Mouse (Mus musculus) liver (tissue): ENCODE results near the gene Slc25a39.
"Not testable (repeated sequence)": the region's sequence is repeated elsewhere in the genome, so short reads cannot be mapped to it uniquely, and the experiment has no call there.

Experiments used
- DNase-seq: peaks from one replicate; pipeline ENCODE4 v3.0.0-alpha.2; 2020; ENCODE audit warnings: mixed read lengths

Gene Slc25a39

GRCm38 (mm10) chr11:102393719-102394420 lies 13.9 kb downstream of the Slc25a39 start:
- DNase-seq = no peak

- DNase-seq = peak; percentile 84
Observed at GRCm38 (mm10) chr11:102393238-102393634, 14.5 kb downstream of the Slc25a39 start, which contains the start of gene Rundc3a. TSS of gene Rundc3a (plus strand) at chr11:102393403.

GRCm38 (mm10) chr11:102392441-102393237 lies 15.1 kb downstream of the Slc25a39 start:
- DNase-seq = no peak

- not testable (repeated sequence) for DNase-seq
Observed at GRCm38 (mm10) chr11:102389436-102389835, 18.3 kb downstream of the Slc25a39 start.

- no peak for DNase-seq
Observed at GRCm38 (mm10) chr11:102386121-102386520, 21.6 kb downstream of the Slc25a39 start.

- no peak for DNase-seq
Observed at GRCm38 (mm10) chr11:102385075-102385474, 22.7 kb downstream of the Slc25a39 start.

GRCm38 (mm10) chr11:102384418-102384817 lies 23.3 kb downstream of the Slc25a39 start:
- no peak for DNase-seq

- DNase-seq = peak; percentile 18
Observed at GRCm38 (mm10) chr11:102383365-102384136, 24.2 kb downstream of the Slc25a39 start.

GRCm38 (mm10) chr11:102382794-102383193 lies 25.0 kb downstream of the Slc25a39 start:
- DNase-seq = no peak

- DNase-seq = no peak
Observed at GRCm38 (mm10) chr11:102381341-102382100, 26.2 kb downstream of the Slc25a39 start.

- no peak for DNase-seq
Observed at GRCm38 (mm10) chr11:102380091-102380490, 27.7 kb downstream of the Slc25a39 start.

GRCm38 (mm10) chr11:102377186-102377585 lies 30.6 kb downstream of the Slc25a39 start:
- peak; percentile 77 for DNase-seq

- peak; percentile 73 for DNase-seq
Observed at GRCm38 (mm10) chr11:102376196-102376835, 31.4 kb downstream of the Slc25a39 start.

GRCm38 (mm10) chr11:102375196-102376173 lies 32.3 kb downstream of the Slc25a39 start:
- DNase-seq = peak; percentile 93

GRCm38 (mm10) chr11:102374108-102374725 lies 33.5 kb downstream of the Slc25a39 start:
- peak; percentile 75 for DNase-seq

GRCm38 (mm10) chr11:102373646-102374045 lies 34.1 kb downstream of the Slc25a39 start:
- peak; percentile 45 for DNase-seq

- DNase-seq = peak; percentile 90
Observed at GRCm38 (mm10) chr11:102372936-102373335, 34.8 kb downstream of the Slc25a39 start.

- no peak for DNase-seq
Observed at GRCm38 (mm10) chr11:102371926-102372685, 35.6 kb downstream of the Slc25a39 start.

GRCm38 (mm10) chr11:102370285-102370684 lies 37.5 kb downstream of the Slc25a39 start:
- no peak for DNase-seq
